In the genomic region with DNA sequence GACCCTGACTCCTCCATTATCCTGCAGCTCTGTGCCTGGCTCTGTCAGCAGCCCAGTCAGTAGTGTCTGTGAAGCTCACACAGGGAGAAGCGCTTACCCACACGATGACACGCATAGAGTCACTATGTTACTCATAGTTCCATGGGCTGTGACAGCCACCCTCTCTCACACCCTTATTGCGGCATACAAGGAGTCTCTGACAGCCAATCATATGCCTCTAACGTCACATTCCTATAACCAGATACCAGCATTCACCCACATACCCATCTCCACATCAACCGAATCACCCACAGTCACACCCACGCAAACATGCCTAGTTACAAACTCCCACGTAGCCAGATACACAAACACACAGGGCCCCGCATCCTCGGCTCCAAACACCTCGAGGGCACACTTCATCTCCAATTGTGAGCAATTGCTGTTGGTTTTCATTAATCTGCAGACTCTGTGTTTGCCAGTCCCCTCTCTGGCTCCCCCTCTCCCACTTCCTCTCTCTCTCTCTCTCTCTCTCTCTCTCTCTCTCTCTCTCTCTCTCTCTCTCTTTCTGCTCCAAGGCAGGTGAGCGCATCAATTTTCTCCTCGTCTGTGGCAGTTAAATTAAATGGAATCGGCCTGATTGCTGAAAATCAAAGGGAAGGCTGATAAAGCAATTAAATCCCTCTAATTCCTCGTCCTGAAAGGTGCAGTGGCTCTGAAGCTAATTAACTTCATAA, we compare ENCODE assay signal across 21 mouse cellular contexts. TPM values are rescaled to one million over a fixed set of nuclear protein-coding genes. Genes with fewer than 3 reads are reported as not detected.
DNase-seq lines count a peak whose midpoint lies in the region; ATAC-seq and TF ChIP-seq lines count a peak whose summit lies in the region.
"Had no signal": no experiment of that assay in that cellular context is flagged by ENCODE, and none has a peak within 500 bp of the region (broad histone marks: within the 10 kb centered on the region; RNA-seq: fewer than 3 reads in every experiment).

No protein-coding gene starts in this region.

- 0 out of 2 replicates have a peak, but pooled peaks have one; percentile 10 for ATAC-seq in hindbrain, embryonic 13.5 days (ENCODE audit: low FRiP score)
- ATAC-seq in hindbrain, embryonic 11.5 days (ENCODE audit: low FRiP score) = no peak
- ATAC-seq in midbrain, embryonic 14.5 days (ENCODE audit: low FRiP score, low TSS enrichment) = no peak
- ATAC-seq in midbrain, embryonic 13.5 days = no peak
- ATAC-seq: intestine, embryonic 16.5 days had no signal

- DNase-seq in hindbrain, embryonic 11.5 days (ENCODE audit: low spot score) = no peak
- DNase-seq in midbrain, embryonic 14.5 days = no peak
- DNase-seq in brain, embryonic 14.5 days (ENCODE audit: low read depth) = peak; percentile 57
- peak; percentile 39 to 50 for DNase-seq in layer of hippocampus, postnatal 36 days
- DNase-seq in lung, postnatal 14 days = no peak
- DNase-seq: cerebellum, adult 9-11 months; gastrocnemius, postnatal 36 days; heart, postnatal 36 days; lung, adult 2 months; thymus, adult 2 months had no signal

- no peak for TF ChIP-seq CTCF in brain, embryonic 14.5 days (IDR thresholded peaks at IDR 0.05; ENCODE audit: borderline replicate concordance, extremely low read depth, insufficient read depth, insufficient read length)

- H3K4me3 ChIP-seq in hindbrain, embryonic 13.5 days = no peak overlapping the region
- no peak overlapping the region for H3K4me3 ChIP-seq in hindbrain, embryonic 11.5 days (ENCODE audit: low read depth, low read length)
- H3K4me3 ChIP-seq in midbrain, embryonic 14.5 days (replicated peaks; ENCODE audit: low read depth, low read length) = no peak overlapping the region
- H3K4me3 ChIP-seq in midbrain, embryonic 13.5 days (replicated peaks) = no peak overlapping the region
- H3K4me3 ChIP-seq: heart, embryonic 12.5 days; kidney, embryonic 15.5 days; limb, embryonic 10.5 days; midbrain, embryonic 12.5 days; neural tube, embryonic 12.5 days; stomach, embryonic 15.5 days had no signal

- no peaks in the 10 kb centered on the region for H3K36me3 ChIP-seq in hindbrain, embryonic 13.5 days
- no peaks in the 10 kb centered on the region for H3K36me3 ChIP-seq in hindbrain, embryonic 11.5 days (ENCODE audit: control insufficient read depth, insufficient read depth, low read length)
- H3K36me3 ChIP-seq in midbrain, embryonic 14.5 days (ENCODE audit: control insufficient read depth, insufficient read depth, low read length) = no peaks in the 10 kb centered on the region
- H3K36me3 ChIP-seq in midbrain, embryonic 13.5 days = no peaks in the 10 kb centered on the region
- H3K36me3 ChIP-seq: heart, embryonic 12.5 days; kidney, embryonic 15.5 days; limb, embryonic 10.5 days; midbrain, embryonic 12.5 days; neural tube, embryonic 12.5 days; stomach, embryonic 15.5 days had no signal

- TF ChIP-seq POLR2A in brain, embryonic 14.5 days (IDR thresholded peaks at IDR 0.05; ENCODE audit: borderline replicate concordance, extremely low read depth, insufficient read depth, insufficient read length, poor library complexity, severe bottlenecking) = no peak

- peaks cover 29% of the 10 kb centered on the region for H3K27me3 ChIP-seq in hindbrain, embryonic 13.5 days
- H3K27me3 ChIP-seq in hindbrain, embryonic 11.5 days (ENCODE audit: control insufficient read depth, insufficient read depth, low read length) = peaks cover 2% of the 10 kb centered on the region; the same call in 1 of the 2 replicates
- H3K27me3 ChIP-seq in midbrain, embryonic 14.5 days (ENCODE audit: control insufficient read depth, insufficient read depth, low read length) = peaks cover 13% of the 10 kb centered on the region
- peaks cover 45% of the 10 kb centered on the region for H3K27me3 ChIP-seq in midbrain, embryonic 13.5 days
- H3K27me3 ChIP-seq: neural tube, embryonic 12.5 days had no signal

- peak overlapping the region; percentile 70 for H3K27ac ChIP-seq in hindbrain, embryonic 13.5 days
- no peak overlapping the region for H3K27ac ChIP-seq in hindbrain, embryonic 11.5 days (ENCODE audit: low read depth, low read length)
- H3K27ac ChIP-seq in midbrain, embryonic 14.5 days (replicated peaks; ENCODE audit: low read depth, low read length) = 0 out of 2 replicates have a peak overlapping the region, but pooled peaks have one; percentile 32
- H3K27ac ChIP-seq in midbrain, embryonic 13.5 days = no peak overlapping the region
- H3K27ac ChIP-seq: kidney, embryonic 15.5 days; limb, embryonic 10.5 days; macrophage; midbrain, embryonic 12.5 days; neural tube, embryonic 12.5 days; stomach, embryonic 15.5 days had no signal

- H3K4me2 ChIP-seq in hindbrain, embryonic 13.5 days = no peak overlapping the region
- H3K4me2 ChIP-seq in hindbrain, embryonic 11.5 days (replicated peaks; ENCODE audit: low read depth, low read length) = no peak overlapping the region
- H3K4me2 ChIP-seq in midbrain, embryonic 14.5 days (ENCODE audit: low read length) = no peak overlapping the region
- no peak overlapping the region for H3K4me2 ChIP-seq in midbrain, embryonic 13.5 days (replicated peaks)
- H3K4me2 ChIP-seq: heart, embryonic 12.5 days; kidney, embryonic 15.5 days; liver, embryonic 11.5 days; midbrain, embryonic 12.5 days; neural tube, embryonic 12.5 days; stomach, embryonic 15.5 days had no signal

- H3K4me1 ChIP-seq in hindbrain, embryonic 13.5 days (replicated peaks) = peaks cover 19% of the 10 kb centered on the region
- no peaks in the 10 kb centered on the region for H3K4me1 ChIP-seq in hindbrain, embryonic 11.5 days (replicated peaks; ENCODE audit: control insufficient read depth, insufficient read depth, low read length)
- H3K4me1 ChIP-seq in midbrain, embryonic 14.5 days (ENCODE audit: control insufficient read depth, insufficient read depth, low read length) = no peaks in the 10 kb centered on the region
- H3K4me1 ChIP-seq in midbrain, embryonic 13.5 days (replicated peaks) = no peaks in the 10 kb centered on the region
- H3K4me1 ChIP-seq: heart, embryonic 12.5 days; midbrain, embryonic 12.5 days; neural tube, embryonic 12.5 days; stomach, embryonic 15.5 days had no signal

- 63% methylated on average over 15 of the region's 15 CpGs for WGBS in hindbrain, embryonic 13.5 days
- WGBS in hindbrain, embryonic 11.5 days = 74% methylated on average over 15 of the region's 15 CpGs
- WGBS in midbrain, embryonic 14.5 days = 59% methylated on average over 15 of the region's 15 CpGs
- WGBS in midbrain, embryonic 13.5 days = 56% methylated on average over 15 of the region's 15 CpGs

- no peak overlapping the region for H3K9ac ChIP-seq in hindbrain, embryonic 13.5 days
- H3K9ac ChIP-seq in hindbrain, embryonic 11.5 days (ENCODE audit: low read depth, low read length) = no peak overlapping the region
- H3K9ac ChIP-seq in midbrain, embryonic 14.5 days (replicated peaks; ENCODE audit: low read length) = no peak overlapping the region
- H3K9ac ChIP-seq in midbrain, embryonic 13.5 days (replicated peaks) = no peak overlapping the region
- H3K9ac ChIP-seq: heart, embryonic 12.5 days; kidney, embryonic 15.5 days; midbrain, embryonic 12.5 days; neural tube, embryonic 12.5 days; stomach, embryonic 15.5 days had no signal

- H3K9me3 ChIP-seq in hindbrain, embryonic 13.5 days = no peaks in the 10 kb centered on the region
- no peaks in the 10 kb centered on the region for H3K9me3 ChIP-seq in hindbrain, embryonic 11.5 days (ENCODE audit: control insufficient read depth, low read length)
- H3K9me3 ChIP-seq in midbrain, embryonic 14.5 days (ENCODE audit: control insufficient read depth, low read length) = no peaks in the 10 kb centered on the region
- H3K9me3 ChIP-seq in midbrain, embryonic 13.5 days = no peaks in the 10 kb centered on the region
- H3K9me3 ChIP-seq: heart, embryonic 12.5 days; kidney, embryonic 15.5 days; limb, embryonic 10.5 days; midbrain, embryonic 12.5 days; neural tube, embryonic 12.5 days; stomach, embryonic 15.5 days had no signal

RNA-seq across cellular contexts. Expression of gene Slf2, which starts 56.6 kb away (rescaled TPM):
- polyA plus RNA-seq in hindbrain, embryonic 13.5 days (2015; fragmentation: Nextera tagmentation; extraction: Ambion mirVana) = 29.8 and 30.5 TPM in 2 replicates
- polyA plus RNA-seq in hindbrain, embryonic 11.5 days (2014; fragmentation: Nextera tagmentation; extraction: Ambion mirVana) = 41.4 and 44.7 TPM in 2 replicates
- 31.0 and 37.4 TPM in 2 replicates for polyA plus RNA-seq in midbrain, embryonic 14.5 days (2014; fragmentation: Nextera tagmentation; extraction: Ambion mirVana)
- polyA plus RNA-seq in midbrain, embryonic 13.5 days (2015; fragmentation: Nextera tagmentation; extraction: Ambion mirVana) = 30.0 and 30.2 TPM in 2 replicates
- polyA plus RNA-seq in brain, embryonic 14.5 days (2012; rRNA removed) = 49.0 and 51.3 TPM in 2 replicates
- 10 to 100 TPM; 39.5 to 46.2 TPM for total RNA-seq in layer of hippocampus, postnatal 36 days (2021)

Comparison
In these comparisons a context has a peak if more than half of its experiments do, and no peak if none do; other contexts are left out.
1. H3K27ac ChIP-seq: peak in hindbrain, embryonic 13.5 days (single experiment) and midbrain, embryonic 14.5 days (single experiment); none in hindbrain, embryonic 11.5 days (single experiment) and midbrain, embryonic 13.5 days (single experiment).
2. DNase-seq: peak in brain, embryonic 14.5 days (single experiment) and layer of hippocampus, postnatal 36 days (2 of 2); none in hindbrain, embryonic 11.5 days (single experiment), midbrain, embryonic 14.5 days (single experiment) and lung, postnatal 14 days (single experiment).